Mouse (Mus musculus): ENCODE data around the gene Evpl.

Evpl gene

DNA sequence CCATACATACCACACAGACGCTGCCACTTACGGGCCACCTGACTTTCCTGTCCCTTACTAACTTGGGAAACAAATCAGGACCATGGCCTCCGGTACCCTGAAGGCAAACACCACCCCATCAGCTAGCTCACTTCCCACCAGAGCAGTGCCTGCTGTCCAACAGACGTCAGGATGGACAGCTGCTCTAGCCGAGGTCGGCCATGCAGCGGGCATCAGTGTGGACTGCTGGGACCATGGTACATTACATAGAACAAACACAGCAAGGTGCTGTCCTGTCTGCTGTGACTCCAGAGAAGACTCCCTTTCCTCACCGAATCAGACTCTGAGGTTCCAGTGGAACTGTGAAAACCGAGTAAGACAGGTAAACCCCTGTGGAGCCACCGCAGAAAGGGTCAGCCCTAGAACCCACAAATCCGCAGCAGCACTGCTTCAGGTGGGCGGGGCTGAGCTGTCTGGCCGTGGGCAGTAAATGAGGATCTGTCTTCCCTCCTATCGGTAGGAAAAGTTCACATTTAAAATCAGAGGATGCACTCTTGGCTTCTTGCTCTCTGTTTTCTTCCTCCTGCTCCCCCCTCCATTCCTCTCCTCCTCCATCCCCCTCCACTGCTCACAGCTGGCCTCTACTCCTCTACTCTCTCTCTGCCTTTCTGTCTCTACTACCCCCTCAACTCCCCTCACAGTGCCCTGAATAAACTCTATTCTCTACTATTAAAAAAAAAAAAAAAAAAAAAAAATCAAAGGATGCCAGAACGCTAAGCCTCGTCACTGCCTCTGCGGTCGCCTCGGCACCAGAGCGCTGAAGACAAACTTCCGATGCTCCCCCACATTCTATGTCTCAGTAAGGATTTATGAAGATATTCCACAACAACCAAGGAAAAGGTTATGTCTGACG is 17.5 kb upstream of the Evpl start:
- DNase-seq (ENCODE audit: low read depth, low spot score), result no peak

DNA sequence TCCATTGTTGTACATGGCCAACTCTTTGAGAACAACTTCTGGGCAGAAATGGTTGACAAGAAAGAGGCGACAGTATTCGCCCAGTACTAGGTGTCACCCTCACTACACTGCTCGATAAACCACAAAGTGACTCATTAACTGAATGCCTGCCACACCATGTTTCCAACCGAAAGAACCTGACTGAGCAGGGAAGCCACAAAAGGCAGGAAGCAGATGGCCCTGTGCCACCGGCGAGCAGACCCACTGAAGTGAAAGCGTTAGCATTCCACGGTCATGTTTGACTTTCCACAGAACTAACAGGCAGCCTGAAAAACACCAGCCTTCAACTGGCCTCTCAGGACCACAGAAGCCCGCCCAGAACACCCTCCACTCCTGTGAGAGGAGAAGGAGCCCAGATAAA is 16.8 kb upstream of the Evpl start:
- no peak for DNase-seq (ENCODE audit: low read depth, low spot score)

DNA sequence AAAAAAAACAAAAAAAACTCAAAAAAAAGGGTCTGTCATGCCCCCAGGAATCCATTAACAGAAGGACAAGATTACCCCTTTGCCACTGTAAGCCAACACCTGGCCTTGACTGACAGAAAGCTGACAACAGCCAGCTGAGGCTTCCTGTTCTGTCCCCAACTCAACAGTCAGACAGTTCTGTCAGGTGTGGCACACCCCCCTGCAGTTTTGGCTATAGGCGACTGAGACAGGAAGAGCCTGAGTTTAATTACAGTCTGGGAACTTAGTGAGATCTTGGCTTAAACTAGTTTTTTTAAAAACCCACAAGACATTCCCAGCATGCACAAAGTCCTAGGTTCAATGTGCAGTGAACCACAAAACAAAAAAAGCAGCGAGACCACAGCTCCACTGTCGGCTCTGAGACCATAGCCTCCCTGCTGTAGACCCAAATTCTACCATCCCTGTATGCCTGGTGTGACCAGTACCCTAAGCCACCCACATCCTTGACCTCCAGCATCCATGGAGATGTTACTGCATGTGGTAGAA is 15.3 kb upstream of the Evpl start:
- DNase-seq (ENCODE audit: low read depth, low spot score), result no peak

DNA sequence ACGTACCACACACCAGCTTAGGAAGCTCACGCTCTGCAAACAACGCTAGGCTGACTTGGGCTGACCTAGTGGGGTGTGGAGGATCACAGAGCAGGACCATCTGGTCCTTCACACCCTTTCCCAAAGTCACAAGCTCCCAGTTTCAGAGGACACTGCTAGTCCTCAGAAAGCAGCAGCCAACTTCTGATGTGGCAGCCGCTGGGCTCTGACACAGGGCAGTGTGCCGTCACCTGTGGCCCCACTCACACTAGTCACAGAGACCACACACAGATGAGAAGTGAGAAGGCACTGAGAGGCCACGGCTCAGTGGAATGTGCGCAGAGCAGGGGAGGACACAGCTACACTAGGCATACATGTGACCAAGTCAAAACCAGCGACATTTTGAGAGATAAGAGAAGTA is 13.0 kb upstream of the Evpl start:
- DNase-seq (ENCODE audit: low read depth, low spot score), result no peak

DNA sequence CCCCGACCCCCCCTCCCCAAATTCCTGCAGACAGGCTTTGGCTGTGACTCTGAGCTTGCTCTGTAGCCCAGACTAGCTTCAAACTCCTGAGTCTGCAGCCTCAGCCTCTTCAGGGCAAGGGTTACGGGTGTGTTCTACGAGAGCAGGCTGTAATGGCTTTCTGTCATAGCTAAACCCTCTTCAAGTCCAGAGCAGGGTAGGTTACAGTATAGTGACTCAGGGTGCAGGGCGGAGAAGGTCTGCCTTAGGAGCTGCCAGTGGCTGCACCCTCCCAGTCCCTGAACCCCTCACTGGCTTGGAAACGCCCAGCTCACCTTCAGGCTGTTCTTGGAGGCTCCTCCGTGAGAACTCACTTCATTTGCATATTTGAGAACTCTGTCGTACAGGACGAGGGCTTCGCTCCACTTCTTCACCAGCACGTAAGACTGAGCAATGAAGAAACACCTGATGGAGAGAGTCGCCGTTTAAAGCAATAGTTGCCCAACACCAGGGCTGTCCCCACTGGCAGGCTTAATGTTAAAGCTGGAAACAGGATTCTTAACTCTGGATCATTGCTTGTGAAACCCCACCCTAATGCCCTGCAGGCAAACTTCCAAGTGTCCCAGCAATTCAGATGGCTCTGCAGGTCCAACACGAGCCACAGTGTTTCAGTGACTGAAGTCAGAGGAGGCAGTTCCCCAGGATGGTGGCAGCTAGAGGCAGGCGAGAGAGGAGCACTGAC is 9.8 kb upstream of the Evpl start:
- no peak for DNase-seq (ENCODE audit: low read depth, low spot score)

DNA sequence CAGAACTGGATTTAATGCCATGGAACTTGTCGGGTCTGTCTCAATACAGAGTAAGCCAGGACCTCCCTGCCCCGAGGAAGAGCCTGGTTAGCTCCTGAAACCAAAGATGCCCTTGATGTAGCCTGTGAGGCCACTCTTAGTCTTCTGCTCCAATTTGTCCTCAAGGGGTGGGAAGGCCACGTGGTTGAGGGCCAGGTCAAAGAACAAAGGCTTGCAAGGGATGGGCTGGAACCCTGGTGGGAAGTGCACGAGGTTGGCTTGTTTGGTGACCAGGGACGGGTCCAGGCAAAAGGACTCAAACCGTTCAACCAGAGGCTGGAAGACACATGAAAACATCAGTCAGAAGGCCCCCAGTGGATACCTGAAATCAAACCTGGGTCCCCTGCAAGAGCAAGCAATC is 7.7 kb upstream of the Evpl start:
- DNase-seq (ENCODE audit: low read depth, low spot score), result no peak

DNA sequence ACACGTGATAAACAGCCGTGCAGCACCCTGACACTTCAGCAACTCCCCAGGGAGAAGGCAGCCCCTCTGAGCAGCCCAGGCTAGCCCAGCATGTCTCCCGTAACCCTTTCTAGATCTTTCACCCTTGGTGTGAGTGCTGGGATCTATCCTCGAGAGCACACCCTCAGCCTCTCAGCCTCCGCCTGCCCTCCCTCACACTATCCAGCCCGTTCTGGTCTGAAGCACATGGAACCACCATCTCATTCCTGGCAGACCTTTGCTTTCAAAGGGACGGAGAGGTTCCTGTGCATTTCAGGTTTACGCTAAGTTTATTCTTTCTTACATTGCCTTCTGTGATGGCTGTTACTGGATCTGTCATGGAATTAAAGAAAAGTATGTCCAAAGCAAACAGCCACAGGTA is 6.7 kb upstream of the Evpl start:
- DNase-seq (ENCODE audit: low read depth, low spot score), result no peak

DNA sequence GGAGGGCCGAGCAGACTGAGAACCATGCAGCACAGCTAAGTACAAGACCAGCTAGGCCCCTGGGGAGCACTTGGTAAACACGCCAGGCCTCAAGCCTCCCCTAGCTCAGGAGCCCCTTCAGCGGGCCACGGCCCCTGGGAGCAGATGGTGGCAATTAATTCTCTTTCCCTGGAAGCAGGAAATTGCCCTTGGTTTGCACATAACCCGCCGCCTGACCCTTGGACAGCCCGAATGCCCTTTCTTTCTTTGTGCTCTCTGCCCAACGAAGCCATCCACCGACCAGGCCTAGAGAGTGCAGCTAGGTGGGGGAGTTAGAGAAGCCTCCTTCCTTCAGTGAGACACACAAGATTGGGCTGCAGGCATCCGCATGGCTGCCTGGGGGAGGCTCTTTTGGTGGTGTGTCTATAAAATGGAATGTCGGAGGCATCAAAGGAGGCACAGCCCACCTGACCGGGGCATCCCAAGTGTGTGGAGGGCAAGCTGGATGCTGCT is 3.9 kb upstream of the Evpl start:
- no peak for DNase-seq (ENCODE audit: low read depth, low spot score)

DNA sequence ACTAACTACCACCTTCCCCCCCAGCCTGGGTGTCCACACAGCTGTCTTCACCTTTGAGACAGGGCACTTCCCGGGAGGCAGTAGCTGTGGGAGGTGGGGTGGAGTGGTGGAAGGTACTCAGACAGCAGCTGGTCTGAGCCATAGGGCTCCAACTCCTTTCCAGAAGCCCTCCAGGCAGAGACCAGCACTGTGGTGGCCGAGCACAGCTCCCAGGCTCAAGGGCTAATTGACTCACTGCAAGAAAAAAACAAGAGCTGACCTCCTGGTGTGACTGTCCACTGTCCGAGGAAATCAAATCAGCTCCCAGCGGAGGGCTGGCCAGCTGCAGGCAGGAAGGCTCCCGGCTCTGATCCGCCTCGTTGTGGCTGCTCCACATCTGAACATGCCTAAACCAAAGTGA is 1.9 kb upstream of the Evpl start:
- no peak for DNase-seq (ENCODE audit: low read depth, low spot score)

DNA sequence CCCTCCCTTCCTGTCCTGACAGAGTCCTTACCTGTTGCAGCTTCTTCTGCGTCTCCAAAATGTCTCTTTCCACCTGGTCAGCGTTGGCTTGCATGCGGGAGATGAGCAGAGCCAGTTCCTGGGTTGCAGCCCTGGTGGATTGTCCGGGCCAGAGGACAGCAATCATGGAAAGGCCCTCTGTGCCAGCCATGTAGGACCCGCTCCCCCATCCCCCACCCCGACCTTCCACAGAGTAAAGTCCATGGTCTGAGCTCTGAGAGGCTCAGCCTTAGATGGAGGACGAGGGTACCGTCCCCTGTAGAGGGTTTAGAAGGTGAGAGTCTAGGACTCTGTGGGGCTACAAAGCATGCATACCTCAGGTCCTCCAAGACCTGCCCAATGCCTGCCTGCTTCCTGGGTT is 3.0 kb downstream of the Evpl start:
- DNase-seq (ENCODE audit: low read depth, low spot score), result no peak

DNA sequence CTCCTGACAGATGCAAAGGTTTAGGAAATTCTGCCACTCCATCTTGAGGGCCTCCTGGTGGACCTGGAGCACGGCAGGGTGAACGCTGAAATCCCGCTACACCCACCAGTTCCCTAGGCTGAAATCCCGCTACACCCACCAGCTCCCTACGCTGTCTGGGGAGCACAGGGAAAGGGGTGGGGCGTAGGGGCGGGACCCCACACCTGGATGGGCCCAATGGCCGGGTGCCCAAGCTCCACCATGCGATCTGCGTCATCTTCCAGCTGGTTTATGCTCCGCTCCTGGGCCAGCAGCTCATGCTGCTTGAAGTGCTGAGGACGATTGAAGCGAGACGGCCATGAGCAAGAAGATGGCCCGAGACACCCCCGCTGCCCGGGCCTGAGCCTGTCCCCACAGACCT is 5.5 kb downstream of the Evpl start:
- DNase-seq (ENCODE audit: low read depth, low spot score), result no peak

DNA sequence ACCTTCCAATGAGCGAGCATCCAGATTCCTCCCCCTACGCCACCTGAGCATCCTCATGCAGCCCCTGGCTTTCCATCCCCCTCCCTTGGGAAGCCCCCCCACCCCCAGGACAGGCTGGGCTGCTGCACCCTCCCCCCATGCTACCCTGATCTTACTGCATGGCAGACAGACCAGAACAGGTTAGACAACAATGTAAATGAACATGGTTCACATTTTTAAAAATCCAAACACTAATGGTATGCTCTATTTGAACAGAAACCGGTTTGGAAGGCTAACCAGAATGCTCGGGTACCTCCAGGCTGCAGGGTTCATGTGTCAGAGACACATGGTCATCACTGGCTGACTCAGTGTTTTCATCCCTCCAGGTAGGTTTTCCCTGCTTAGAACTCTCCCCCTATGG is 9.2 kb downstream of the Evpl start:
- no peak for DNase-seq (ENCODE audit: low read depth, low spot score)

DNA sequence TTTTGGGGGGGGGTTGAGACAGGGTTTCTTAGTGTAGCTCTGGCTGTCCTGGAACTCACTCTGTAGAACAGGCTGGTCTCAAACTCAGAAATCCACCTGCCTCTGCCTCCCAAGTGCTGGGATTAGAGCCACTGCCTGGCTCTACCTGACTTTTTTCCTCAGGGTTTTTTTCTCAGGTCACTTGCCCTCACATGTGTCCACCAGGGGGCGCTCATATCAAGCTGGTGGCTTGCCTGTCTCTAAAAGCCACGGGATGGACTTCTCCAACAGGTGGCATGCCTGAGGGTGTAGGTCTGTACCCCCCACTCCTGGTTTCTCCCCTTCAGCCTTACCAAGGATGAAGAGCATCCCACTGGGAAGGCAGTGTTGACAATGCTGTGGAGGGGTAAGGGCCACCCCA is 11.5 kb downstream of the Evpl start:
- peak; percentile 67 for DNase-seq (ENCODE audit: low read depth, low spot score)

DNA sequence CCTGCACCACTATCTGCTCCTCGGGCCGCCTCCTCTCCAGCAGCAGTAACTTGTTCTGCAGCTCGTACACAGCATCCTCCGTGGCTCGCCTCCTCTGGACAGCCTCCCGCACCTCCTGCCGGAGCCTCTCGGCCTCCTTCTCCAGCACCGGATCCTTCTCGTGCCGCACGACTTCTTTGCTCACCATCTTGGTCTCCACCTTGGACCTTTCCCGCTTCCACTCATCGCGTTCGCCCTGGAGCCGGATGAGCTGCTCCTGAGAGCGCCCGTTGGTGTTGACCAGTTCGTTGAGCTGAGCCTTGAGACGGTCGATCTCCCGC is 15.2 kb downstream of the Evpl start:
- DNase-seq (ENCODE audit: low read depth, low spot score), result no peak

DNA sequence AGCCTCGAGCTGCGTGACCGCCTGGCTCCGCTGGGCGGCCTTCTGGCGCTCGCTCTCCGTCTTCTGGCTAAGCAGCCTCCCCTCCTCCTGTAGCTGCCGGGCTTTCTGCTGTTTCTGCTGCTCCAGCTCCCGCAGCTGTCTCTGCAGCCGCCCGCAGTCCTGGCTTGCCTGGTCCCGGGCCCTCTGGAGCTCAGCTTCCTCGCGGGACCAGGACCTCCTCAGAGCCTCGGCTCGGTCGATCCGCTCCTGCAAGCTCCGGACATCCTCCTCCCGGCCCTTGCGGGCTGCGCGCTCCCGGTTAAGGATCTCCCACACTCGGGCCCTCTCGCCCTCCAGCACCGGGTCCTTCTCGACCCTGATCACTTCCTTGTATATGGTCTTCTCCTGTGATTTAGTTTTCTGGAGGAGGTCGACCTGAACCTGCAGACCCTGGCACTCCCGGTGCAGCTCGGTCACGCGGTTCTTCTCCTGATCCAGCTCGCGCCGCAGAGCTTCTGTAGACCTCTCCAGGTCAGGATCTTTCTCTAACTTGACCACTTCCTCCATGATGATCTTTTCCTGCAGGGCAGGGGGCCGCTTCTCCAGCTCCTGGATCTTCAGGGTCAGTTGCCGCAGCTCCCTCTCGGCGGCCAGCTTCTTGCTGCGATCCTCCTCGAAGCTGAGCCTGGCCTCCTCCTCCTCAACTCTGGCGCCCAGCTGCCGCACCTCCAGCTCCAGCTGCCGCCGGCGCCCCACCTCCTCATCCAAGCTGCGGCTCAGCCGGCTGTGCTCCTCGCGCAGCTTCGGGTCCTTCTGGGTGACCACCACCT is 15.7 kb downstream of the Evpl start:
- no peak for DNase-seq (ENCODE audit: low read depth, low spot score)

DNA sequence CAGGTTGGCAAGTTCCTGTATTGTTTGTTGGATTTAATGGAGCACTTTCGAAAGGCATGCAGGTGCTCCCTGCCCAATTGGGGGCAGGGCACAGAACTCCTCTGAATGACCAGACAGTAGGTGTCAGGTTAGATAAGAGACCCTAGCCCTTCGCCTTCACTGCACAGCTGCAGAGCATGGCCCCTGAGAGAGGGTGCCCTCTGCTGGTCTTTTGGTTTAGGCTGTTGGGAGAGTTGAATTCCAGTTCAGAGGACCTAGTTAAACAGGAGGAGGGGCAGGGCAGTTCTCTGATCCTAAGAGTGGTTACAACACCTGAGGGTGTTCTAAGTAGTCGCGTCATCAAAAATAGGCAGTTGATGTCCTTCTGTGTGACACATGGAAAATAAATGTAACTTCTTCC is 18.0 kb downstream of the Evpl start:
- no peak for DNase-seq (ENCODE audit: low read depth, low spot score)

DNA sequence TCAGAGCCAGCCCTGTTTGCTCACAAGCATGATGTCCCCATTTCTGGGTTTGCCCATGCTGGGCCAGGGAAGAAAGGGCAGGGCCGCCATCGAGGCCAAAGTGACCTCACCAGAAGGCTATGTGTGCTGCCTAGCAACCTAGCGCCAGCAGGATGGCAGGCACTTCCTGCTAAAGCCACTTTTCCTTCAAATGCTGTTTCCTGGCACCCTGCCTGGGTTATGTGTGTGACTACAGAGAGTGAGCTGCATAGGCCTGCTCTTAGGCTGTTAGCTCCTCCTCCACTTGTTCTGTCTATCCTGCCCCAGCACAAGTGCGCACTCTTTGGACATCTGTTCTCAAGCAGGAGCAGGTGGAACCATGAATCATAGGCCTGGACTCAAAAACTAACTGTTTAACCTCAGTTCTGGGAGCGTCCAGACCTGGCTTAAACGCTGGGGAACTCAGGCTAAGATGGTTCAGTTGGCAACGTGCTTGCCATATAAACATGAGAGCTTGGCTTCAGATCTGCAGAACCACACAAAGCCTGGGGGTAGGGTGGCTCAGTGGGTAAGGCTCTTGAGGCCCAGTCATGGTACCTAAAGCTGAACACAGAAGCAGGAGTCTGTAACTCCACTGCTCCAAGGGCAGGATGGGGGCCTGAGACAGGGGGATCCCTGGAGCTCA is 19.0 kb downstream of the Evpl start:
- DNase-seq (ENCODE audit: low read depth, low spot score), result no peak

DNA sequence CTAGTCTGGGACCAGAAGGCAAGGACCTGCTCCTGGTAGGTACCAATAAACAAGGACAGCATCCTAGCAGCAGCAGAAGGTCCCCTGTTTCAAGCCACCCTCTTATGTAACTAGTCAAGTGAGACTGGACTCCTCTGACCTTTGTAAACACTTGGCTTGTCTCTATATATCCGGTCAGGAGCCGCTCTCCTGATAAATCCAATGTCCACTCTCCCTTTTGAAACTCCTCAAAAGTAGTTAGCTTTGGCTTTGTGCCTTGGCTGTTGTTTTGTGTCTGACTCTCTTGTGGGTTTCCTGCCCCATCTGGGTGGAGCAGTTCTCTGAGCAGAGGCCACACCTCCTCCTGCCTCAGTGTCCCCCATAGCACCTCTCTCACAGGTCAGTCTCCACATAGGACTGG is 19.6 kb downstream of the Evpl start:
- no peak for DNase-seq (ENCODE audit: low read depth, low spot score)

DNA sequence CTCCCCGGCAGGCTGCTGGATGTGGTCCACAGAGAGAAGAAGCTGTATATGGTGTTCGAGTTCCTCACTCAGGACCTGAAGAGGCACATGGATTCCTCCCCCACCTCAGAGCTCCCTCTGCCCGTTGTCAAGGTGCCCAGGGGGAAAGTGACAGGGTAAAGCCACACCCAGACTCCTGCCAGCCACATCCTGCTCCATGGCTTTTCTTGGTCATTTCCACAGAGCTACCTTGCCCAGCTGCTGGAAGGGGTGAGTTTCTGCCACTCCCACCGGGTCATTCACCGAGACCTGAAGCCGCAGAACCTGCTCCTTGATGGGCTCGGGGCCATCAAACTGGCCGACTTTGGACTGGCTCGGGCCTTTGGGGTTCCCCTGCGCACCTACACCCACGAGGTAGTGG is 21.3 kb downstream of the Evpl start:
- DNase-seq (ENCODE audit: low read depth, low spot score), result no peak

DNA sequence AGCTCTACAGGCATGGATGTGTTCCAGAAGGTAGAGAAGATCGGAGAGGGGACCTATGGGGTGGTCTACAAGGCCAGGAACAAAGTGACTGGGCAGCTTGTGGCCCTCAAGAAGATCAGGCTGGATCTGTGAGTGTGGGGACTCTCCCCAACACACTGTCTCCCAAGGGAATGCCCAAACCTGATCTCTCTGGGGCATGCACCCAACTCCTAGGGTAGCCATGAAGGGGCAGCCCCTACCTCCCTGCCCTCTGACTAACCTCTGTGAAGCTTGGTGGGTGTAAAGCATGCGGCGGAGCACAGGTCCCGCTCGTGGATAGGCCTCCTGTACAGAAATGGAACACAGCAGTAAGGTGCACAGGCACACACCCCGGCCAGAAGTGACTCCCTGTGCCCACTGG is 21.9 kb downstream of the Evpl start:
- no peak for DNase-seq (ENCODE audit: low read depth, low spot score)

DNA sequence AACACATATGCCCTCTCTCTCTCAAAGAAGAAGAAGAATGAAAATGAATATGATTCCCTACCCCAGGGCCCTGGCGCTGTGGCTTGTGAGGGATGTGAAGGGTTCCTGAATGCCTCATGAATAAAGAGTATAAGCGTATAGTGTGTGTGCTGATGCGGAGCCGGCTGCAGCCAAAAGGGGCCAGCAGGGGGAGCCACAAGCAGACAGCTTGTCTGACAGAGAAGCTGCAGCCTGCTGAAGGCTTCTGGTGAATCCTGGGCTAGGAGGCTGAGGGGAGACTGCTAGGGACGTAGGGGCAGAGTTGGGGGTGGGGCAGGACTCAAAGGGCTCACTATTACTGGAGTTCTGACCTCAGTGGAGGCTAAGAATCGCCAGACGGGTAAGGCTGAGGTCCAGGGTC is 22.7 kb downstream of the Evpl start:
- DNase-seq (ENCODE audit: low read depth, low spot score), result no peak

Data from c-Kit-negative CD71-positive TER-119-positive erythroid progenitor cells, embryonic 14.5 days (primary cell).